Mouse (Mus musculus) ovary, adult 18-20 months (tissue): ENCODE measurements around the gene Pdzd7.

Experiments
- DNase-seq: peaks from one replicate; pipeline ENCODE4 v3.0.0; 2022; ENCODE audit warnings: low spot score, mixed read lengths

Pdzd7 gene

DNA sequence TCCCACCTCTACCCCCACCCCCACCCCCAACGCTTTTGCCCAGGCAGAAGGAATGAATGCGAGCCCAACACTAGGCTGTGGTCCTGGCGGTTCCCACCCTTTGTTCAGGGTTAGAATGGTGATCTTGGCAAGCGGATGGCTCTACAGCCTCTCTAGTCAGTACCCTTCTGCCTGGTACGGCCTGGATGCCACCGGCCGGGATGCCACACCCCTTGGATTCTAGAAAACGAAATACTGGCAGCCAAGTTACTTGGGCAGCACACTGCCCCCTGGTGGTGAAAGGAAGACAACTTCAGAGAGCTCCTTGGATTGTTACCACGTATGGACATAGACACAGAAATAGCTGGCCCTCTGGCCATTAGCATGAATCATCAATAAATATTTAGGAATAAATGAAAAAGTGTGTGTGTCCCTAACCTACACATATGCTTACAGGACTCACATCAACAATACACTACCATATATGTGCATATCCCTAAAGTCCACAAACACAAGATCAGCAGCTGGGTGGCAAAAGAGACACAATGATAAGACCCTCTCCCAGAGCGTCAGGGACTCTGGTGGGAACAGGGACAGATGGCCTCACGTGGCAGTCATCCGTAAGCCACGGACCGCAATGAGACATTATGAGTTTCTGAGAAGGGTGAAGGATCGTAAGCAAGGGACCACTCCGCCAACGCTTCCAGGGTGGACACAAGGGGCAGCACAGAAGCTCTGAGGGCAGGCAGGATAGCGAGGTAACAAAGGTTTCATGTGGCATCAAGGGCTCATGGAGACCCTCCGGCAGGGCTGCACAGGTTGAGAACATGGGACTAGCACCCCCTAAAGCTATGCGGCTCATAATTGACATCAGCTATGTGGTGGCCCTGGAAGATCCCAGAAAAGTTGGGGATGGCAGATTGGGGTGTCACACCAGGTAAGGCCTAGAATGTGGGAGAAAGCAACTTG is 14.5 kb downstream of the Pdzd7 start:
- DNase-seq = peak; percentile 70

DNA sequence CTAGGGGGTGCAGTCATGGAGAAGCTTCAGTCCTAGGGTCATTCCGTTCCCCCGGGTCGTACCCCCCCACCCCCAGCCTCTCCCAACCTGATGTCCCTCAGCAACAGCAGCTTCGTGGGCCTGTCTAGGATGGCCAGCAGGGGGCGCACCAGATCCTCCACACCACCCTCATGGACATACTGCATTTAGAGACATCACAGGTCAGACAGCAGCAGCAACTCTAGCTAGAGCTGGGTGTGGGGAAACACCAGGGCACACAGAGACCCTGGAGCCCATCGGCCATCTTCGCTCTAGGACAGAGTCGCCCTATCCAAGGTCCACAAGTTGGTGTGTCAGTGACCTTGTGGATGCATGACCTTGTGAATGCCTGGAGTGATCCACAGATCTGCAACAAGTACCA is 15.4 kb downstream of the Pdzd7 start:
- DNase-seq = no peak

DNA sequence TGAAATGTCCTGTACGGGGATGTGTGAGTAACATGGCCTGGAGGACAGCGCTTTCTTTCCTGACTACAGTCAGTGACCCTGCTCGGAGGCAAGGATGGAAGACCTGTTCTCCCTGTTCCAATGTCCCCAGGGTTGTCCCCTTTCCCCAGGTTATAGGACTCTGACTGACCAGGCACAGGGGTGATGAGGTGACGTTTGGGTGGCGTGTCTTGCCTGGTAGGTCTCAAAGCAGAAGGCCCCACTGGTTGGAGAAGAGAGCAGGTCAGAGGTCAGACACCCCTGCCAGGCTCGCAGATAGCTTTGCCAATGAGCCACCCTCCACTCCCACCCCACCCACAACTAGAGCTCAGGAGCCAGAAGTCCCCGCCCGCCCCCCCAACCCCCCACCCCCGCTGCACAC is 15.9 kb downstream of the Pdzd7 start:
- DNase-seq = no peak

DNA sequence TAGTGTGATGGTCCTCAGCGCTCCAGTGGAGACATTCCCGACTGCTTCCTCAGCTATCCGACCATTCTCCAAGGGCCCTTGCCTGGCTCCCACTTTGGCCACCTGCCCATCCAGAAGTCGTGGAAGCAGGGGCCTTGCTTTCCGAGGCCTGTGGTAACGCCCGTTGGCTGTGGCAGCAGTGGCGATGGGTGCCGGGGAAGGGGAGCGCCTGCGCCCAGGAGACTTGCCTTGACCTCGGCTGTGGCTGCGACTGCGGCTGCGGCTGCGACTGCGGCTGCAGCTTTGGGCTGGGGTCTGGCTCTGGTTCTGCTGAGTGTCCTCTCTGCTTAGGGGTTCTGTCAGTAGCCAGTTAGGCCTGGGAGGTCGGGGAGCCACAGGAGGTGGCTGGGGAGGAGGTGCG is 16.8 kb downstream of the Pdzd7 start:
- no peak for DNase-seq

DNA sequence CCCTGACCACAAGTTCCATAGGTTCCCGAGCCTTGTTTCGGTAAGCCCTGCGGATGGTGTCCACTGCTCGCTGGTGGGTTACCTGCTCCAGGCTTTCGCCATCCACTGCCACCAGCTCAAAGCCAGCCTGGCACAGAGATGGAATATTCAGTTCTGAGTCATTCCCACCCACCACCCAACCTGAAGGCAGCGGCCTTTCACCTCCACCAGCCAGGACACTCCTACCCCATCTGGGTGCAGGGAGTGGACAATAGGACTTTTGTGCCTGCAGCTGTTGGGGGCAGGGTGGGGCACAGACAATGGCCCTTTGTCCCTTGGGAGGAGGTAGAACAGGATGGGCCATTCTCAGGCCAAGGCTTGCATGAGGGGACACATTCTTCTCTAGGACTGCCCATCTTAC is 17.7 kb downstream of the Pdzd7 start:
- no peak for DNase-seq

DNA sequence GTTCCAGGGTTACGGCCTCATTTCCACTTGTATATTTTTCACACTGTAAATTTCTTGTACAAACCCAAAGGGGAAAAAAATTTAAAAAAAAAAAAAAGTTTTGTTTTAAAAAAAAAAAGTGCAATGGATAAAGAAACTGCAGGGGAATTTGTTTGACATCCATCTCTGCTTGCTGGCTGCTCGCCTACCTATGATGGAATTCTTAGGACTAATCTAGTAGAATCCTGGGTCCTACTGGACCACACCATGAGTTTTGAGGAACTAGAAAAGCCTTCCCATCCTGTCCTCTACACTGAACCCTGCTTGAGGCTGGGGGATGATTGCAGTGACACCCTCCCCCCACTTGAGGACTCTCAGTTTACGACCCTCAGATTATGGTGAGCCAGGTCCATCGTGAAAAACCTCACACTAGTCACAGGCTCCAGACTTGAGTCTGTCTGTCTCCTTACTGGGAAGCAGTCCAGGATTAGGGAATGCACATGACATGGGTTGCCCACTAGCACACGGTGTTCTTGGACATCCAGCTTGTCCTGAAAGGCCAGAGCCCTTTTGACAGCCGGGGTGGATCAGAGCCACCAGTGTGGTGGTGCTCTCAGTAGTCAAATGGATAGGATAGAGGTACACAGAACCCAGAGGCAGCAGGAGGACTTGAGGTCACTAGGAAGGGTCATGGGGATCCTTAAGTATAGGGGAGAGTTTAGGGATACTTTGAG is 18.4 kb downstream of the Pdzd7 start:
- DNase-seq = no peak

DNA sequence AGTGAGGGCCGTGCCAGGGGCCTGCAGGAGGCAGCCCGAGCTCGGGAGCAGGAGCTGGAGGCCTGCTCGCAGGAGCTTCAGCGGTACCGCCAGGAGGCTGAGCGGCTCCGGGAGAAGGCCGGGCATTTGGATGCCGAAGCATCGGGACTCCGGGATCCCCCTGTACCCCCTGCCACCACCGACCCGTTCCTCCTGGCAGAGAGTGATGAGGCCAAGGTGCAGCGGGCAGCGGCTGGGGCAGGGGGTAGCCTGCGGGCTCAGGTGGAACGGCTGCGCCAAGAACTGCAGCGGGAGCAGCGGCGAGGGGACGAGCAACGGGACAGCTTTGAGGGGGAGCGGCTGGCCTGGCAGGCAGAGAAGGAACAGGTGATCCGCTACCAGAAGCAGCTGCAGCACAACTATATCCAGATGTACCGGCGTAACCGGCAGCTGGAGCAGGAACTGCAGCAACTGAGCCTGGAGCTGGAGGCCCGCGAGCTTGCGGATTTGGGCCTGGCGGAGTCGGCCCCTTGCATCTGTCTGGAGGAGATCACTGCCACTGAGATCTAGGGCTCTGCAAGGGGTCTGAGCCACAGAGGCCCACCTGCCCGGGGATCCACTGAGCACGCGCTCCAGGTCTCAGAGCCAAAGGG is 19.5 kb downstream of the Pdzd7 start:
- no peak for DNase-seq

DNA sequence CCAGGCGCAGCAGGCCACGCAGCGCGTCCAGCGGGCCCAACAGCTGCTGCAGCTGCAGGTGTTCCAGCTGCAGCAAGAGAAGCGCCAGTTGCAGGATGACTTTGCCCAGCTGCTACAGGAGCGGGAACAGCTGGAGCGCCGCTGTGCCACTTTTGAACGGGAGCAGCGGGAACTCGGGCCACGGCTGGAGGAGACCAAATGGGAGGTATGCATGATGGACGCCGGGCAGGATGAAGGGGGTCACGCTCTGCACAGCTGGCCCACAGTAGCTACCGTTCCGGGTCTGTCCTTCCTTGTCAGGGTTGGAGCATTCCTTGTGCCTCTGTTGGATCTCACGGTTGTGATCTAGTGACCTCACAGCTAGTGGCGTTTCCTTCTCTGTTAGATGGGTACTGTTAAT is 20.7 kb downstream of the Pdzd7 start:
- DNase-seq = no peak

DNA sequence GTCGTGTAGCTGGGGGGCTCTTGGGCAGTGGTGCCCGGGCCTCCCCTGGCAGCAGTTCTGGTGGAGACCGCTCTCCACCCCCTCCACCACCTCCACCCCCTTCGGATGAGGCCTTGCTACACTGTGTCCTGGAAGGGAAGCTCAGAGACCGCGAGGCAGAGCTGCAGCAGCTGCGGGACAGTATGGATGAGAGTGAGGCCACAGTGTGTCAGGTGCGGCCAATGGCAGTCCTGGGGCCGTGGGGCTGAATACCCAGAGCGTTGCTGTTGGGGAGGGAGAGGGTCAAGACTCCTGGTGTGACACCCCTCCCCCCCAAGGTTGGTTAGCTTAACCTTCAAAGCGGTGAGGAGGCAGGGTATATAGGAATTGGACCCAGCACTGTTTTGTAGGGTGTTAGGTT is 21.5 kb downstream of the Pdzd7 start:
- no peak for DNase-seq

DNA sequence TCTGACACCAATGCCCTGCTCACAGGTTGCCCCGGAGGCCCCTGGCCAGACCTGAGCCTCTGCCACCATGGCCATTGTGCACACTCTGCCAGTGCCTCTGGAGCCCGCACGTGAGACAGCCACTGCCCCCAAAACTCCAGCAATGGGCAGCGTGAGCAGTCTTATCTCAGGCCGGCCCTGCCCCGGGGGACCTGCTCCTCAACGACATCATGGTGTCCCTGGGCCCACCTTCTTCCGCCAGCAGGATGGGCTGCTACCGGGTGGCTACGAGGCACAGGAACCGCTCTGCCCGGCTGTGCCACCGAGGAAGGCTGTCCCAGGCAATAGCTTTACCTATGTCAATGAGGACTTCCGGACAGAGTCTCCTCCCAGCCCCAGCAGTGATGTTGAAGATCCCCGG is 24.2 kb downstream of the Pdzd7 start:
- DNase-seq = no peak

DNA sequence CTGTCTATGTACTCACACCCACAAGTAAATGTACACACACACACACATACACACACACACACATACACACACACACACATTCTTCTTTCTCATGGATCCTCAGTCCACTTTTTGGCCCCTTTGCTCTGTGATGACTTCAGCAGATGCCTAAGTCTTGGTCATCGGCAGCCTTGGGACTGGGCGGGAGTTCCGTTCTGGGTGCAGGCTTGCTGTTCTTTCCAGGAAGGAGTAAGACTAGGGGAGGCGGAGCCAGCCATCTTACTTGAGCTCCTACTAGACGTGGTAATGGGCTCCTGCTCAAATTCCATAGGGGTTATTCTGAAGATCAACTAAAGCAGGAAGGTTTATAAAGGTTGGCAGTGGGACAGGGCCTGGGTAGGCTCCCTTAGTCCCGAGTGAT is 25.2 kb downstream of the Pdzd7 start:
- DNase-seq = no peak

DNA sequence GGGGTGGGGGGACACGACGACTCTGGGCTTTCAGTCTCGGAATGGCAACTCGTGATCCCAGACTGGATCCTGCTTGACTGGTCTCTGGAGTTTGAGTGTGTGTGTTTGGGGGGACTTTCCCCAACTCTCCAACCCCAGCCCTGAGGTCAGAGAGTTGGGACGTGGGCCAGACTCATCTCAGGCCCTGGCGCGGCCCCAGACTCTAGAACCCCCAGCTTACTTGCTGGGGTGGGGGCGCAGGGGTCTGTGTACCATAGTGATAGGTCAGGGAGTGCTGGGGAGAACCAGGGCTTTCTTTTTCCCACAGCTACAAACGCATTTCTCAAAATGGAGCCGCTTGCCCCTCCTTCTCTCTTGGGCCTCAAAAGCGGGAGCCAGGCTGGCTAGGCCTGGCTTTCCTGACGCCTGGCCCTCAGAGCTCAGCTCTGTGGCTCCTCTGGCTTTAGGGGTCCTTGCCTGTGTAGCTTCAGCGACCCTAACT is 27.1 kb downstream of the Pdzd7 start:
- DNase-seq = no peak

DNA sequence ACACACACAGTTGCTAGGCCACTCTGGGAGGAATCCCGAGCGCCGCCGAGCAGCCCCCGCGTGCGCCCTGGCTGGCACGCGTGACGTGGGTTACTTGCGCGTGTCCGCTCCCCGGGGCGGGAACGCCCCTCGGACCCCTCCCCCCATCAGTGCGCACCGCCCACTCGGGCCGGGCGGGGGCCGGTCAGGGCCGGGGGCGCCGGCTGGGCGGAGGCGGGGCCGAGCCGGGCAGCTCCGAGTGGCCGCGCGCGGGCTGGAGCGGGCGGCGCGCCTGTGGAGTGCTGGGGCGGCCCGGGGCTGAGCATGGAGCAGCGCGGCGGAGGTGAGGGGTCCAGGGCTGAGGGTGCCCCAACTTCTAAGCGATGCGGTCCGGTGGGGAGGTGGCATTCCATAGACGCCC is 27.6 kb downstream of the Pdzd7 start:
- peak; percentile 88 for DNase-seq

DNA sequence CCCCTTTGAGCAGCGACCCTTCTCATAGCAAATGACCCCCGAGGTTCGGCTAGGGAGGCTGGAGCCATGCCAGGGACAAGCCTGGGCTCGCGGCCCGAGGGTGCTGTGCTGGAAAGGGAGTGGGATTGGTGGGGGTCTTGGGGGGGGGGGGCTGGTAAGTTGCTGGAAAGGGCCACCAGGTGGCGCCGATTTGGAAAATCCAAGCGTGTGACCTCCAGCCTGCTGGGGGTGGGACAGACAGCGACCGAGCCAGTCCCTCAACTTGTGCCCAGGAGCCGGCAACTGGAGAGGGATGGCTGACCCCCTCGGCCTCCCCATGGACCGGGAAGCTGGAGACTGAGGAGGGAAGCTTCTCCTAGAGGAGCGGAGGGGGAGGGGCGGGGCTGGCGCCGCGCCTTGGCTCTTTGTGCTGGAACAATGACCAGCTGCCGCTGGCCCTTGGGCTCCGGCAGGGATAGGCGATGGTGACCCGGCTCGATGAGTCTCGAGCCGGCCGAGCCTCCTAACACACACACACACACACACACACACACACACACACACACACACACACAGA is 28.2 kb downstream of the Pdzd7 start:
- DNase-seq = peak; percentile 75

DNA sequence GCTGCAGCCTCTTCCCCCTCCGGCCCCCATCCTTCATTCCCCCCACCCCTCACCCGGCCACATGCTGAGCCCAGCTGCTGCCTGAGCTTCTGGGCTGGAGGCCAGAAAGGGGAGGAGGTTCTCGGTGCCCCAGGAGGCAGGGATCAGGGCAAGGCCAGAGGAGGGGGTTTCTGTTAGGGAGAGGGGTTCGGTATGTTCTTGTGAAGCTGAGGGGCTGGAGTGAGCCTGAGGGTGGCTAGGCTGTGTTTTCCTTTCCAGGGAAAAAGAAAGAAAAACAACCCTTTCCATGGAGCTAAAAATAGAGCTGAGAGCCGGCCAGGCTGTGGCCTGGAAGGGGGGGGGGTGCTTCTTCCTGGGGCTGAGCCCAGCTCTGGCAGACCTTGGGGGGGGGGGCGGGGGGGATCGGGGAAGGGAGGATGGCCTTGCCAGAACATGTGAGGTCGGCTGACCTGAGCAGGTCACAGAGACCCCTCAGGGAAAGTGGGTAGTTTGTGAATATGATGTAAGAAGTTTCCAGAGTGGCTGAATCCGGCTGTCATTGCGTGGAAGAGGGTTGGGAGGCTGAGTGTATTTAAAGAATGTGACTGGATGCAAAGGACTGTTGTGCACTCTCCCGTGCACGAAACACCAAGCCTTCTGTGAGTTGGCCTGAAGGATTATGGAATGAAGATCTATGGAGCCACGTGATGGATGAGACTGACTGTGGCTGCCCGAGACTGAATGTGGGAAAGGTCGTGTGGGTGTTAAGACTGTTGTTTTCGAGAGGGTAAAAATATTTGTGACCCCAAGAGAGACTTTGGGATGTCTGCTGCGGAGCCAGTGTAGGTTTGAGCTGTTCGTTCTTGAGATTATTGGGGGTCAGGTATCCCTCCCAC is 28.9 kb downstream of the Pdzd7 start:
- peak; percentile 91 for DNase-seq

DNA sequence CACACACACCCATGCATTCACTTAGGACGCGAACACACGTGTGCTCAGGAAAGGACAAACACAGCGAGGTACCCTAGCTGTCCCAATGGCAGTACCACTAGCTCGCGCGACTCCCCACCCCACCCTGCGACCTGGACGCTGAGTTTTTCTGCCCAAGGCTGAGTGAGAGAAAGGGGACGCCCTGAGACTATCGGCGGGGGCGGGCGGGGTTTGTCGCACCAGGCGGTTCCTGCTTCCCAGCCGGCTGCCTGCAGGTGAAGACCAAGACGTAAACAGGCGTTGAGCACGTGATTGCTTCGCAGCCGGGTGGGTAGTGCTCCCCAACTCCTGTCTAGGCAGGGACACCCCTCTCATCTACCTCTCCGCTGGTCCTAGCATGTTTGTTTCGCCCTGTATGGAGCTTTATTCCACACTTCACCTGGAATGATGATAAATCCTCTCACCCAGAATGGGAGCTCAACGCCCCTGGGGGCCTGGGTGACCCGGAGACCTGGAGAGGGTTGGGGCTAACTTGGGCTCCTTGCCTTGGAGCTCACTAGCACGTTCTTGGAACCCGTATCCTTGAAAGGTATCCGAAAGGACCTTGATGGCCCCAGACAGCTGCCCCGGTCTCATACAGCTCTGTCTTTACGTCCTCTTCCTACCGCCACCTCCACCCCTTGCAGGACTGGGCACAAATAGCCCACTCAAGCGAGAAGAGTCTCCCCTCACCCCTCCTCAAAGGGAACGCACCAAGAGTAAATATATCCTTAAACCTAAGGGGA is 29.8 kb downstream of the Pdzd7 start:
- DNase-seq = peak; percentile 62

DNA sequence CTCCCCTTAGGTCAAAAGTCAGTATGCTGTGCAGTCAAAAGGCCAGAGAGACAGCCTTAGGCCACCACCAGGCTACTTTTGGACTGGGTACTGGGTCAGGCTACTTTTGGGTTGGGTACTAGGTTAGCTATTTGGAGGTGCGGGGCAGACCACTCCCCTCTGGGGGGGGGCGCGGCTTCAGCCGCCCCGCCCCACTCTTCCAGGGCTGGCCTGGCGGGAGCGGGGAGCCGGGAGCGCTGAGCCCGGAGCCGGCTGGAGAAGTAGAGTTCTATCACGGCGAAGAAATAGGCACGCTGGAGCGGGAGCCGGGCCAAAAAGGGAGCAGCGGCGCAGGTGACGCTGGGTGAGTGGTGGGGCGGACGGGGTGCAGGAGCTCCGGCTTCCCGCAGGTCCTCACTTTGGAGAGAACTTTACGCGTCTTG is 30.5 kb downstream of the Pdzd7 start:
- DNase-seq = peak; percentile 57

DNA sequence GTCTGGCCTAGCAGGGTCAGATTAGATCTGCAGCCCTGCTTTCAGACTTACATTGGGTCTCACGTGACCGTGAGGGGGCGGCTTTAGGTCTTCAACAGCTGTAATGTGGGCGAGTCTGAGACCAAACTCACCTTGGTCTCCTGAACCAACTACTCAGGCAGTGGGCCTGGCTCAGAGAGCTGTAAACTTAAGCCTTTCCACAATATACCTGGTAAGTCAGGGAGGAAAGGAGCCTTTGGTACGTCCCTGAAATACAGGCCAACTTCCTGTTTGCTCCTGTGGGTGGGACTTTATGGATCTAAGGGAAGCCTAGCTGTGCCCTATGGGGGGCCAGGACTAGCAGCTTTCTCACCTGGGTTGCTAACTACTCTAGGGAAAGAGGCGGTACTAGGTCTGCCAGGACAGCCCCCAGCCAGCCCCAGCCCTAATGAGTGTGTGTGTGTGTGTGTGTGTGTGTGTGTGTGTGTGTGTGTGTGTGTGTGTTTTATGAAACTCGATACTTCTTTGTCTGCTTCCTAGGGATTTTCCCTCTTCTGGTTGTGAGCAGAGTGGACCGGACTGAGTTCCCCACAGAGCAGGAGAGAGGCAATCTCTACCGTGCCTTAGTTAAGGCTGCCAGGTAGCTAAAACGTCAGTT is 31.1 kb downstream of the Pdzd7 start, which contains the start of gene Lzts2:
Gene Lzts2, plus strand, starts transcription at position 80 of the 637 bp plus-strand sequence.
- DNase-seq = no peak

DNA sequence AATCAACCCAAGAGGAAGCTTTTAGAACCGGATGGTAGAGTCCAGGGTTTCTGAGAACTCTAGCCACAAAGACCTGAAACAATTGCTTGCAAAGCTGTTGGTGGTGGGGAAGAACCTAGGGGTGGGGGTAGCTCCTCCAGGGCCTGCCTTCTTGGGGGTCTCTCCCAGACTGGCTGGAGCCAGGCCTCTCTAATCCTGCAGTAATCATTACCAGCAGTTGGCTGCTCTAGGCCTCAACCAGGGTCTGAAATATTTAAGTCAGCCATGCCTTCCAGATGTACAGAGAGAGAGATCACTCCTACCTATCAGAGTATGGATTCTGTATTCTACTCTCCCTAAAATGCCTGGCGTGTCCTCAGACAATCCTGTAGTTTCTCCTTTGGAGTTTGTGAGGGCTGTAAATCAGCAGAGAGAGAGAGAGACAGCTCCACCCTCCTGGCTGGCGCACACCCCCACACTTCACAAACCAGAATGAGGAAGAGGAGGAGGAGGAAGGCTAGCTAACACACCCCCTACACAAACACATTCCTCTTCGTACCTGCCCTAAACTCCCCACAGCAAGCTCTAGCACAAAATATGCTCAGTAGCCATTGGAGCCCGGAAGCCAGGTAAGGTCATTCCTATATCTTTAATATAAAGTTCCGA is 31.8 kb downstream of the Pdzd7 start:
- no peak for DNase-seq

DNA sequence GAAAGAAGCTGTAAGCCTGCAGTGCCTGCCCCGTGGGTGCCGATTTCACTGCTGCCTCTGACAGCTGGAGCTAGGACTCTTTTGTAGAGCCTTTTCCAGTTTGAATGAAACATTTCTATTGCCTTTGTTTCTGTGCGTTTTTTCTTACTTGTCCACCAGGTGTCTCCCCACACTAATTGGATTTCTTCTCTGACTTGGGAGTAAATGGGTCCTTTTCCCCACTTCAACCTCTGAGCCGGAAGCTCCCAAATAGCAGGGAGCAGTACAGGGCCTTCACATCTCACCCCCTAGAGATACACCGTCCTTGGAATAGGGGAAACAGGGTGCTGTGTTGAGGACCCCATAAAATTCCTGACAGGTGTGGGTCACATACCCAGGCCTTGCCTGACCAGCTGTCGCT is 32.9 kb downstream of the Pdzd7 start:
- no peak for DNase-seq
